Mouse (Mus musculus): Measurements from ENCODE around the gene Fstl4. TPM values are rescaled to one million over a fixed set of nuclear protein-coding genes. Genes with fewer than 3 reads are reported as not detected.
"Not testable (repeated sequence)": the region's sequence is repeated elsewhere in the genome, so short reads cannot be mapped to it uniquely, and the experiment has no call there.

Gene Fstl4
- total RNA-seq, 4 experiments from 2014 or later: 27.9 to 29.7 (median 28.9) TPM

- DNase-seq (ENCODE audit: low spot score in 2 of 2): no peak
These were observed 321.6 kb downstream of the Fstl4 start for GRCm38 (mm10) chr11:53085858-53086565.

GRCm38 (mm10) chr11:53087896-53088295, 323.5 kb downstream of the Fstl4 start:
- not testable (repeated sequence) for DNase-seq (ENCODE audit: low spot score in 2 of 2)

- DNase-seq (ENCODE audit: low spot score in 2 of 2): no peak
These were observed 327.2 kb downstream of the Fstl4 start for GRCm38 (mm10) chr11:53091596-53091995.

GRCm38 (mm10) chr11:53096871-53097270, 332.4 kb downstream of the Fstl4 start:
- DNase-seq (ENCODE audit: low spot score in 2 of 2): no peak

GRCm38 (mm10) chr11:53097331-53097730, 332.9 kb downstream of the Fstl4 start:
- DNase-seq (ENCODE audit: low spot score in 2 of 2): peak; percentile 13 to 87

GRCm38 (mm10) chr11:53097870-53098269, 333.4 kb downstream of the Fstl4 start:
- no peak for DNase-seq (ENCODE audit: low spot score in 2 of 2)

- DNase-seq (ENCODE audit: low spot score in 2 of 2): no peak
These were observed 334.4 kb downstream of the Fstl4 start for GRCm38 (mm10) chr11:53098780-53099198.

- no peak for DNase-seq (ENCODE audit: low spot score in 2 of 2)
These were observed 334.9 kb downstream of the Fstl4 start for GRCm38 (mm10) chr11:53099322-53099721.

- DNase-seq (ENCODE audit: low spot score in 2 of 2): no peak
These were observed 337.3 kb downstream of the Fstl4 start for GRCm38 (mm10) chr11:53101732-53102131.

- no peak for DNase-seq (ENCODE audit: low spot score in 2 of 2)
These were observed 339.3 kb downstream of the Fstl4 start for GRCm38 (mm10) chr11:53103601-53104325.

GRCm38 (mm10) chr11:53107706-53108105, 343.3 kb downstream of the Fstl4 start:
- no peak for DNase-seq (ENCODE audit: low spot score in 2 of 2)

GRCm38 (mm10) chr11:53108798-53109197, 344.4 kb downstream of the Fstl4 start:
- DNase-seq (ENCODE audit: low spot score in 2 of 2): no peak

GRCm38 (mm10) chr11:53109701-53110467, 345.4 kb downstream of the Fstl4 start:
- no peak for DNase-seq (ENCODE audit: low spot score in 2 of 2)

- DNase-seq (ENCODE audit: low spot score in 2 of 2): no peak
These were observed 351.3 kb downstream of the Fstl4 start for GRCm38 (mm10) chr11:53115711-53116110.

GRCm38 (mm10) chr11:53116356-53116755, 351.9 kb downstream of the Fstl4 start:
- DNase-seq (ENCODE audit: low spot score in 2 of 2): no peak

- DNase-seq (ENCODE audit: low spot score in 2 of 2): no peak
These were observed 354.0 kb downstream of the Fstl4 start for GRCm38 (mm10) chr11:53118226-53118965.

GRCm38 (mm10) chr11:53119966-53120365, 355.5 kb downstream of the Fstl4 start:
- no peak for DNase-seq (ENCODE audit: low spot score in 2 of 2)

GRCm38 (mm10) chr11:53121208-53121607, 356.8 kb downstream of the Fstl4 start:
- DNase-seq (ENCODE audit: low spot score in 2 of 2): no peak

- no peak for DNase-seq (ENCODE audit: low spot score in 2 of 2)
These were observed 360.4 kb downstream of the Fstl4 start for GRCm38 (mm10) chr11:53124799-53125198.

GRCm38 (mm10) chr11:53126660-53127059, 362.2 kb downstream of the Fstl4 start:
- DNase-seq (ENCODE audit: low spot score in 2 of 2): no peak

- DNase-seq (ENCODE audit: low spot score in 2 of 2): no peak
These were observed 364.2 kb downstream of the Fstl4 start for GRCm38 (mm10) chr11:53128661-53129060.

Data from left cerebral cortex, adult 8-10 months (tissue).